In the genomic region with DNA sequence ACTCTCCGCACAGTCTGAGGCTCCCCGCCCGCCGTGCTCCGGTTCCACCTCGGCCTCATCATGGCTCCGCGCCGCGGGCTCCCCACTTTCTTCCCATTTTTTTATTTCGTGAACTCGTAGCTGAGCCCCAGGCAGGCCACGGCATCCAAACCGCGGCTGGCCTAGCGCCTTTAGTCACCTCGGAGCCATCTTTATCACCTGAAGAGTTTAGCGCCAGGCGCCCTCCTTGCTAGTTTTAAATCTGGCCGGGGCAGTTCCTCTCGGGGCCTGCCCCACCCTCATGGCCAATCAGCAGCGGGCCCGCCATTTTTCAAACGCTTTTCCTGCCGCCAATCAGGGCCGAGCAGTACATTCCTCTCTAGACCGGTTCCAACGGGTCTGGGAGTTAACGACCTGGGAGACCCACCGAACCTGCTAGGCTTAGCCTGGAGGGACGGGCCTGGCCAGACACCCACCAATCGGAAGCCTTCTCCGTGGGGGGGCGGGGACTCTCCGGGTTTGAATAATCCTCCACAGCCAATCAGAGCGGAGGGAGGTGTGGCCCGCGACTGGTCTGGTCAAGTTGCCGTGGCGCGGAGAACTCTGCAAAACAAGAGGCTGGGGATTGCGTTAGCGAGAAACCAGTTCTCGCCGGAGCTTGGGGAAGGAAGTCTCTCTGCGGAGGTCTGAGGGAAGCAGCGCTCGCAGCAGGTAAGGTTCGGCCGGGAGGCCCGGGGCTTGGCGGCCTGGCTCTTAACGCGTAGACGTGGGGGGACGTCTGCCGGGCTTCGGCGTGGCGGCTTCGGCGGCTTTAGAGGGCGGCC, we compare ENCODE assay signal across 7 mouse cellular contexts. TPM values are rescaled to one million over a fixed set of nuclear protein-coding genes. Genes with fewer than 3 reads are reported as not detected.
A peak's percentile ranks its signal among the peaks of the same experiment; 100 is the strongest.
DNase-seq lines count a peak whose midpoint lies in the region; ATAC-seq lines count a peak whose summit lies in the region.

A gene (plus strand): TSS at position 592 of the 803 bp plus-strand sequence.

- H3K4me3 ChIP-seq in embryonic facial prominence, embryonic 12.5 days, result peak within 1 kb of the TSS; percentile 83
- peak within 1 kb of the TSS; percentile 92 for H3K4me3 ChIP-seq in limb, embryonic 11.5 days (ENCODE audit: low read depth, low read length)
- peak within 1 kb of the TSS; percentile 76 for H3K4me3 ChIP-seq in midbrain, embryonic 14.5 days (replicated peaks; ENCODE audit: low read depth, low read length)

- peak within 1 kb of the TSS; percentile 98 for H3K9ac ChIP-seq in embryonic facial prominence, embryonic 12.5 days
- H3K9ac ChIP-seq in limb, embryonic 11.5 days (ENCODE audit: low read length), result peak within 1 kb of the TSS; percentile 100
- H3K9ac ChIP-seq in midbrain, embryonic 14.5 days (replicated peaks; ENCODE audit: low read length), result peak within 1 kb of the TSS; percentile 86

- peaks cover 5% of the 10 kb centered on the region; the same call in 1 of the 2 replicates for H3K4me1 ChIP-seq in embryonic facial prominence, embryonic 12.5 days
- H3K4me1 ChIP-seq in limb, embryonic 11.5 days (ENCODE audit: control insufficient read depth, insufficient read depth, low read length), result peaks cover 2% of the 10 kb centered on the region; the same call in 1 of the 2 replicates
- H3K4me1 ChIP-seq in midbrain, embryonic 14.5 days (ENCODE audit: control insufficient read depth, insufficient read depth, low read length), result no peaks in the 10 kb centered on the region

- no peaks in the 10 kb centered on the region for H3K9me3 ChIP-seq in embryonic facial prominence, embryonic 12.5 days
- H3K9me3 ChIP-seq in limb, embryonic 11.5 days (ENCODE audit: control insufficient read depth, low read length), result no peaks in the 10 kb centered on the region
- no peaks in the 10 kb centered on the region for H3K9me3 ChIP-seq in midbrain, embryonic 14.5 days (ENCODE audit: control insufficient read depth, low read length)

- under 1% methylated on average over 63 of the region's 63 CpGs for WGBS in embryonic facial prominence, embryonic 12.5 days
- WGBS in limb, embryonic 11.5 days, result under 1% methylated on average over 63 of the region's 63 CpGs
- under 1% methylated on average over 63 of the region's 63 CpGs for WGBS in midbrain, embryonic 14.5 days

- H3K27me3 ChIP-seq in embryonic facial prominence, embryonic 12.5 days, result no peaks in the 10 kb centered on the region
- no peaks in the 10 kb centered on the region for H3K27me3 ChIP-seq in limb, embryonic 11.5 days (ENCODE audit: control insufficient read depth, insufficient read depth, low read length)
- no peaks in the 10 kb centered on the region for H3K27me3 ChIP-seq in midbrain, embryonic 14.5 days (ENCODE audit: control insufficient read depth, insufficient read depth, low read length)

- peak within 1 kb of the TSS; percentile 86 for H3K4me2 ChIP-seq in embryonic facial prominence, embryonic 12.5 days (replicated peaks)
- H3K4me2 ChIP-seq in limb, embryonic 11.5 days (ENCODE audit: low read depth, severe bottlenecking), result peak within 1 kb of the TSS; percentile 78
- H3K4me2 ChIP-seq in midbrain, embryonic 14.5 days (ENCODE audit: low read length), result peak within 1 kb of the TSS; percentile 95

- peak within 1 kb of the TSS; percentile 100 for H3K27ac ChIP-seq in embryonic facial prominence, embryonic 12.5 days
- H3K27ac ChIP-seq in limb, embryonic 11.5 days (replicated peaks; ENCODE audit: low read depth, low read length), result peak within 1 kb of the TSS; percentile 100
- peak within 1 kb of the TSS; percentile 95 for H3K27ac ChIP-seq in midbrain, embryonic 14.5 days (replicated peaks; ENCODE audit: low read depth, low read length)

- peak; percentile 100 for DNase-seq in adrenal gland, postnatal 25 days
- peak; percentile 100 for DNase-seq in heart, adult 11 months
- DNase-seq in kidney, adult 18-20 months, result peak; percentile 100
- peak; percentile 100 for DNase-seq in limb, embryonic 11.5 days (ENCODE audit: low spot score)
- DNase-seq in midbrain, embryonic 14.5 days, result peak; percentile 100
- DNase-seq in spleen, adult 18-20 months, result peak; percentile 98 to 99

- peak; percentile 100 for ATAC-seq in embryonic facial prominence, embryonic 12.5 days (ENCODE audit: insufficient number of reproducible peaks, insufficient read depth, low FRiP score, low TSS enrichment)
- peak; percentile 100 for ATAC-seq in limb, embryonic 11.5 days (ENCODE audit: insufficient number of reproducible peaks, low FRiP score, low TSS enrichment, low read depth)
- ATAC-seq in midbrain, embryonic 14.5 days (ENCODE audit: low FRiP score, low TSS enrichment), result peak; percentile 99

- H3K36me3 ChIP-seq in embryonic facial prominence, embryonic 12.5 days, result peaks cover 8% of the 10 kb centered on the region; the same call in 1 of the 2 replicates
- peaks cover 2% of the 10 kb centered on the region; the same call in 1 of the 2 replicates for H3K36me3 ChIP-seq in limb, embryonic 11.5 days (ENCODE audit: control insufficient read depth, insufficient read depth, low read length)
- H3K36me3 ChIP-seq in midbrain, embryonic 14.5 days (ENCODE audit: control insufficient read depth, insufficient read depth, low read length), result no peaks in the 10 kb centered on the region

RNA-seq across cellular contexts. Expression of the gene that starts here (rescaled TPM):
- total RNA-seq in adrenal gland, postnatal 25 days (2021), result 28.0 and 35.7 TPM in 2 replicates
- polyA plus RNA-seq in embryonic facial prominence, embryonic 12.5 days (2016; fragmentation: Nextera tagmentation; extraction: Ambion mirVana), result 414 and 455 TPM in 2 replicates
- 597 and 671 TPM in 2 replicates for polyA plus RNA-seq in limb, embryonic 11.5 days (2014; fragmentation: Nextera tagmentation; extraction: Ambion mirVana)
- 61.6 and 103 TPM in 2 replicates for polyA plus RNA-seq in midbrain, embryonic 14.5 days (2014; fragmentation: Nextera tagmentation; extraction: Ambion mirVana)

Comparison
In these comparisons a context has a peak if more than half of its experiments do, and no peak if none do; other contexts are left out.
1. Peak in every context shown above with its lines: DNase-seq, ATAC-seq, H3K4me3 ChIP-seq and H3K27ac ChIP-seq.